Mouse (Mus musculus) R1 (cell line): ENCODE results near the gene Trim21.

Source experiments
- DNase-seq: peaks from one replicate; pipeline ENCODE4 v3.0.0-alpha.2; 2018; ENCODE audit warnings: low read depth, low spot score

The Trim21 gene

GRCm38 (mm10) chr7:102564999-102565997 is at the start of gene Trim21:
TSS of gene Trim21 (minus strand) at chr7:102565486.
- DNase-seq = peak; percentile 93

GRCm38 (mm10) chr7:102597378-102598031 is 32.2 kb upstream of the Trim21 start, which contains the start of gene Olfr552:
TSS of gene Olfr552 (plus strand) at chr7:102597770.
- no peak for DNase-seq

- no peak for DNase-seq
Observed at GRCm38 (mm10) chr7:102591786-102592185, 26.5 kb upstream of the Trim21 start, which contains the start of gene Olfr551. TSS of gene Olfr551 (minus strand) at chr7:102591886.

DNA sequence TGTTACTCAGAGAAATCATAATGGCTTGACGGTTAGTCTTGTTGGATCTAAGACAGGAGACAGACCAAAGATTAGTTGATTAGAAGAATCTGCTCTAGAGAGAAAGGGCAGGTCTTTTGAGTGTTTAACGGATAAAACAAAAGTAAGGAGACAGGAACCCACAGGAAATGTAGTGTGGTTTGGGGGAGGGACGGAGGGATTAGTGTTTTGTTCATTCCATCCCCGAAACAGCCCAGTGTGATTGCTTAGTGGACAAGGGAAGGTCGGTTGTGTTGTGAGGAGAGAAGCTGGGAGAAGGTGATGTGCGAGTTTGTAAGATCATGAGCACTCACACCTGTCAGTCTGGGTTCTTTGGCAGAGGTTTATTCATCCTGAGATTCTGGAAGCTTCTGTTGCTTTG is 10.7 kb upstream of the Trim21 start:
- DNase-seq = no peak

DNA sequence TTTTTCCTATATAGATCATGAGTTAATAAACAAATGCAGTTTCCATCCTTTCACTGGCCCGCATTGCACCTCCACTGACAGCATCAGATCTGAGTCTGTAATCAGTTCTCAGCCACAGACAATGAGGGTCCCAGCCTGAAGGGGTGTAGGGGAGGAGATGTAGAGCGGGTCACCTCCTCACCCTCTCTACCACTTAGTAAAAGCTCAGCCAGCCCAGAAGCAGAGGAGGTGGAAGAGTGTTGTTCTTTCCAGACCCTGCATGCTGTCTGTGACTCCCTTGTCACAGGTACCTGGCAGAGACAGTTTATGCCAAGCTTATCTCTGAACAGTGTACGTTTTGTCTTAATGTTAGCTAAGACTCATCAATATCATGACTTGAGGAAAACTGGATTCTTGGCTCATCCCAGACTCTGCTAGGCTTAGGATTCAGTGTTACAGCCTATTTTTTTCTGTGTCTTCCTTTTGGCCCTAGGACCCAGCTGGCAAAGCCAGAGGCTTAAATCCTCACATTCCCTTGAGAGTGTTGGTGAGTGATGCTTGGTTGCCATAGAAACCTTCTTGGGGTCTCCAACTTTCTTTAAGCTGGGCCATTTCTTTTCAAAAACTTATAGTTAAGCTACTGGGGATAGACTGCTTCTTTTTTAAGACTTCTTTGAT is 8.0 kb upstream of the Trim21 start:
- DNase-seq = no peak

DNA sequence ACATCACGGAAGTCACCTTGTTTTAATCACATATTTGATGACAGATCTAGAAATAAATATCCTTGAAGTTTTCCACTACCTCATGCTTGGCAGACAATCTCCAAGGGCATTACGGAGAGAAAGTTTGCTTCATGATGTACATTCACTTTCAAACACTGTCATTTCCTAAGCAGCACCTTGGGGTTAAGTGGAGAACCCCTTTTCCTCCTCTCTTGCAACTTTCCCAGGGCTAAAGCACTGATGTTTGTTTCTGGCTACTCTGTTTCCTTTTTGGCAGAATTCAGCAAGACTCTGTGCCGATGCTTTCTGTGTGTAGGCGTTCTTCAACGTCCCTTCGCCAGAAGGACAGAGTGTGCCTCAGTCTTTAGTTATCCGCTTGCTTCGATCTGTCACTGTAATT is 5.9 kb upstream of the Trim21 start, which contains the start of gene Olfr550:
Olfr550 (plus strand) TSS at position 301 of the 400 bp plus-strand sequence.
- no peak for DNase-seq

DNA sequence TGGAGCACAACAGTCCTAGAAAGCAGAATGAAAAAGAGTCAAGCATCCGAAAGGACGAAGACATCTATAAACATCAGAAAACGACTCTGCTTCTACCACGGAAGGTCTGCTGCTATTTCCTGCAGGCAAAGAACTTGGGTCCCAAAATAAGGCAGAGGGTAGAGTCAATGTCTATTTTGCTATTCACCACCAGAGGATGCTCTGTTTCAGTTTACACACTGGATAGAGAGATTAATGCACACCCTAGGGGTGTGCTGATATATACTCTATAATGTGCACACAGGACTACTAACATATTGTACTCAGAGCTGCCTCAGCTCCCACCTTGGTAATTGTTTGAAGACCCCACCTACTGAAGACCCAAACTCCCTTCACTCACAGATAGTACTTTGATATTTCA is 933 bp upstream of the Trim21 start:
- no peak for DNase-seq

GRCm38 (mm10) chr7:102553279-102553678 is 12.0 kb downstream of the Trim21 start:
- no peak for DNase-seq

- DNase-seq = no peak
Observed at GRCm38 (mm10) chr7:102549570-102549969, 15.7 kb downstream of the Trim21 start, which contains the start of gene Olfr549. TSS of gene Olfr549 (plus strand) at chr7:102549870.

DNA sequence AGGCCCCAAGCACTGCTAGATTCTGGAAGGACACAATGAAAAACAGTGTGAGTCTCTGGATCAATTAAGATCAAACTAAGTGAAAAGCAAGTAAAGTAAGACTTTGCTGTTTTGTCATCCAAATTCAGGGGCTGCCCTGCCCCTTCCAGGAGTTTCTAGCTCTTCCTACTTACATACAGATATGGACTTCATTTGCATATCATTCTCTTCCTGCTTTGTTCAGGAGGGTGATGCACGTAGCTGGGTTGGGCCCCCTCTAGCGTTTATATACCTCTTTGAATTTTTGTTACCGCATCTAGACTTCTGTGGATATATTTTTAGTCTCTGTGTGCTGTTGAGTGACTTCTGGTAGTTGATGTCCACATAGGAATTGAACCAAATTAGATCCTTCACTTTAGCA is 24.0 kb downstream of the Trim21 start:
- peak; percentile 60 for DNase-seq

GRCm38 (mm10) chr7:102540596-102540995 is 24.7 kb downstream of the Trim21 start, which contains the start of gene Olfr548-ps1:
TSS of gene Olfr548-ps1 (plus strand) at chr7:102540896.
- no peak for DNase-seq

GRCm38 (mm10) chr7:102534449-102534848 is 30.8 kb downstream of the Trim21 start, which contains the start of gene Olfr547:
TSS of gene Olfr547 (plus strand) at chr7:102534749.
- DNase-seq = no peak

GRCm38 (mm10) chr7:102529052-102529451 is 36.2 kb downstream of the Trim21 start:
- DNase-seq = no peak

DNA sequence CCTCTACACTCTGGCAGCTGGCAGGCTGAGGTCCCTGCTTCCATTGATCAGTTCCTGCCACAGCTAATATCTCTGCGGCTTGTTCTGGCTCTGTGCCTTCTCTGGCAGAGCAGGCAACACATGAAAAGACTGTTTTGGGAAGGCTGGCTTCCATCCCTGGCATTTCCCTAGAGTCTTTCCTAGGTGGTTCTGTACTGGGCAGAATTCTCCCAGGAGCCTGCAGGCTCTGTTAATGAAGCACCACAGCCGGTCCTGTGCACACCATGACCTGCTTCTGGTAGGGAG is 48.3 kb downstream of the Trim21 start:
- DNase-seq = no peak

DNA sequence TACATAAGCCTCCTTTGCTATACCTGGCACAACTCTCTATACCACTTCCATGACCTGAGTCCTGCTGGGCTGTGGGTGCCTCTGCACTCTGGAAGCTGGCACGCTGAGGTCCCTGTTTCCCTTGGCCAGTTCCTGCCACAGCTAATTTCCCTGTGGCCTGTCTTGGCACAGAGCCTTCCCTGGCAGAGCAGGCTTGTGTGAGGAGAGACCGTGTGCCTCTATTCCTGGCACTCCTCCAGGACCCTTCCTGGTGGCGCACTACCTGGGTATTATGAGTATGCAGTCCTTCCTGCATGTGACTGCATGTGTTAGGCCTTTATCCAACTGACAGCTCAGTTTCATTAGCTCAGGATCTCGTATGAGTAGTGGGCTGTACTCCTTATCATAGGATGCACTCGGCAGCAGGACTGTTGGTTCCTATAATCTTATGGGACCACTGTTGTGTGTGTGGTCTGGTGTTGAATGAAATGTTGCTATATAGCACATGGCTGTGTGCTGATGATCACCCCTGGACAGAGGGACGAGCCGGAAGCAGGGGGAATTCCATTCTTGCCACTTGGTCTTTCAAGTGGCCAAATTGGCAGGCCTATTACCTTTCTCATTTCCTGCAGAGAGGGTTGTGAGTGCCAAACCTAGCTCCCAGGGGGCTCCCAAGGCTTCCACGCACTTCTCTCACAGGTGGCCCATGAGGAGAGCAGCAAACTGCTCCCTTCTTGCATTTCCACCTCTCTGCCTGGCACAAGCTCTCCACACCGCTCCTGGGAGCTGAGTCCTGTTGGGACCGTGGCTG is 48.8 kb downstream of the Trim21 start:
- DNase-seq = no peak

DNA sequence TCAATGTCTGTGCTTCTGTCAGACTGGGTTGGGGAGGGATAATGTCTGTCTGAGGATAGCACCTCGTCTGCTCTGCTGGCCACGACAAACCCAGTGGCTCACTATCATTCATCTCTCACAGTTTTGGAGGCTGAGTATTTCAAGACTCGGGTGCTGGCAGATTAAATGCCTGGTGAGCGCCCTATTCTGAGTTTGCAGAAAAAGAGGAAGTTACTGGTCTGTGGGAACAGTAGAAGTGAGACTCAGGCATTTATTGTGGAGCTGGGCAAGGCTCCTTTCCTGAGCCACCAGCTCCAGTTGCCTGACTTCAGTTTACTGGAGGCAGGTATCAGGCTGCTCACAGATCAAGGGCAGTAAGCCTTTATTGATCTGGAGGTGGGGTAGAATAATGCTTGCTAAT is 51.1 kb downstream of the Trim21 start:
- DNase-seq = no peak

- peak; percentile 87 for DNase-seq
Observed at GRCm38 (mm10) chr7:102512814-102513435, 52.4 kb downstream of the Trim21 start.

DNA sequence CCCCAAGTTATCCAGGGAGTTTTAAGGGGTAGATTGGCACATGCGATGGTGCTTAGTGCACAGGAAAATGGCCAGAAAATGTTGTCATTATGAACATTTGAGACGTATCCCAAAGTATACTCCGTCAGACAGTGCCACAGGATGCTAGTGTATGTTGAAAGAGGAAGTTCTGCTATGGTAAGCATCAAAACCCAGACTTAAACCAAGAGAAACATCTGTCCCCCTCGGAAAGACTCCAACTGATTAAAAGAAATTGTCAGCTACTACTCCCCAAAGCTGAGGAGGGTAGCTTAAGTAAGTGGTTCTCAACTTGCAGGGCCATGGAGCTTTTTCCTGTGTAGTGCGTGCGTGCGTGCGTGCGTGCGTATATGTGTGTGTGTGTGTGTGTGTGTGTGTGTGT is 53.4 kb downstream of the Trim21 start:
- DNase-seq = no peak

GRCm38 (mm10) chr7:102509726-102510125 is 55.6 kb downstream of the Trim21 start:
- DNase-seq = no peak

GRCm38 (mm10) chr7:102508666-102509065 is 56.6 kb downstream of the Trim21 start:
- DNase-seq = no peak

DNA sequence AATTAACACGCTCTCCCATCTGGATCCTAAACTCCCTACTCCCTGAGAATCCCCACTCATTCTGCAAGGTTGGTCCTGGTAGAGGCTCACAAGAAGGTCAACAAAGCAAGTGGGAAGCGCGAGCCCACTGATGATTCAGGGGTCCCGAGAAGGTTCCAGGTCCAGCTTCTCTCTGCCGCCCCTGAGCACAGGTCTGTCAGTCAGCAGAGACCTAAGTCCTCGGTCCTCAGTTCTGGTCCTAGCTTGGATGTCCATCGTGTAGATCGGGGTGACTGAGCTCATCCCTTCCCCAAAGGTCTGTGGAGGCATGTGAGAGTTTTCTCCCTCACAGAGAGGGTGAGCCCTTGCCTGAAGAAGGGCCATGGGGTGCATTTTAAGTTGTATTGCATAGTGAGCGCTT is 57.2 kb downstream of the Trim21 start:
- DNase-seq = no peak
